Mouse (Mus musculus): ENCODE measurements at regions not wholly inside any gene's neighbourhood (a gene's known extent, or its start where the extent isn't known, plus 50 kb on each side); places are given as distances from the start of the nearest gene placed in this dataset.

DNA sequence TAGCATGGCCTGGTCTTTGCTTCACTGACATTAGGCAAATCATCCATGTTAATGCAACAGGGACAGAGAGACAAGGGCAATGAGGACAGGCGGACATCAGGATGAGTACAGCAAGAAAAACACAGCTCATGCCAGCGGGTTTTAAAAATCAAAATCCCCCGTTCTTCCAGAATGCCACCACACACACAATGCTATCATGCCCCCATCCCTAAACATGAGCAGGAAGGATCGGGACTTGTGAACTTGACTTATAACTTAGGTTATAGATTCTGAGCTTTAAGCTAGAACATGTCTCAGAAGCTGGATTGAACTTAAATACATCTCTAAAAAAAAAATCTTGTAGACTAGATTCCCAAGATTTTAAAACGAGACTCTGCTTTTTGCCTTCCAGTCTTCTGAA, 564.8 kb downstream of the Tox3 start:
- TF ChIP-seq CTCF (IDR thresholded peaks at IDR 0.05; ENCODE audit: insufficient read depth, low read length) (no peak), POLR2A (IDR thresholded peaks at IDR 0.05; ENCODE audit: borderline replicate concordance, extremely low read depth, low read depth, low read length) (no peak)

Data from lung, adult 2 months (tissue).